Mouse (Mus musculus) ovary, postnatal 10 days (tissue): Measurements from ENCODE around the gene Olfr1057.
"Not testable (repeated sequence)": the region's sequence is repeated elsewhere in the genome, so short reads cannot be mapped to it uniquely, and the experiment has no call there.

Experiments
- DNase-seq: peaks from one replicate; pipeline ENCODE4 v3.0.0; 2022; ENCODE audit warnings: low spot score

Gene Olfr1057

DNA sequence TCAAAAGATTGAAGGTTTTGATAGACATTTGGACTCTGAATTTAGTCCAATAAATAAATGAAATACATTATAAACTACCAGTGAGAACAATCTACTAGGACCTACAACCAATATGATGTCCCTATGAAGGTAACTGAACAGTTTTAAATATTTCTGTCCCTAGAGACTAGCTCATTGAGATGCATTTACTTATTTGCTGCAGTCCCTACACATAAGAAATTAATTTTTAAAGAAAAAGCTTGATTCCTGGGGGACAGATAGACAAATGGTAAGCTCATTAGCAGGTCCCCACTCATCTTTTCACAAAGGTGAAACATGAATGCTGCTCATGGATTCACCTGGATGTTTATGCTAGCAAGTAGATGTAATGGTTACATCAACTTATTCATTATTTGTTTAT is at the start of gene Olfr1057:
Gene Olfr1057, minus strand, starts transcription at position 101 of the 400 bp plus-strand sequence.
- DNase-seq, result no peak

DNA sequence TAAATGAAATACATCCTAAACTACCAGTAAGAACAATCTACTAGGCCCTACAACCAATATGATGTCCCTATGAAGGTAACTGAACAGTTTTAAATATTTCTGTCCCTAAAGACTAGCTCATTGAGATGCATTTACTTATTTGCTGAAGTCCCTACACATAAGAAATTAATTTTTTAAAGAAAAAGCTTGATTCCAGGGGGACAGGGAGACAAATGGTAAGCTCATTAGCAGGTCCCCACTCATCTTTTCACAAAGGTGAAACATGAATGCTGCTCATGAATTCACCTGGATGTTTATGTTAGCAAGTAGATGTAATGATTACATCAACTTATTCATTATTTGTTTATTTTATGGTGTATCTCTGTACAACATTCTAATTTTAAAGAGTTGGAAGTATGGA is 48.5 kb upstream of the Olfr1057 start, which contains the start of gene Olfr1062:
Gene Olfr1062, minus strand, starts transcription at position 101 of the 400 bp plus-strand sequence.
- not testable (repeated sequence) for DNase-seq

DNA sequence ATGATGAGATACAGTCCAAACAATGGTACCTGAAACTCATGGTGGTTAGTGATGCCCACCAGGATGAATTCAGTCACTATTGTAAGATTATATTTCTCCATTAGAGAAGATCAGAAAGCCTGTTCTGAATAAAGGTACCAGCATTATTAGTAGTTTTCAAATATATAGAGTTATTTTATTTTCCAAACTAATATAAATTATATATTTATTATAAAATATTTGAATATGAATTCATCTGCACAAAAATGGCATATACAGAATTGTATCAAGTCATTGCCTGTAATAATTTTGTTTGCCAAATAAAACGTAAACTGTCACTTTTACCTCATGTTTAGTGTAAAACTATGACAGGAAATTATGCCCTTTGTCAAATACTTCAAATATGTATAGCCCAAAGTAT is 35.8 kb upstream of the Olfr1057 start, which contains the start of gene Olfr1061:
Gene Olfr1061, minus strand, starts transcription at position 101 of the 400 bp plus-strand sequence.
- no peak for DNase-seq

DNA sequence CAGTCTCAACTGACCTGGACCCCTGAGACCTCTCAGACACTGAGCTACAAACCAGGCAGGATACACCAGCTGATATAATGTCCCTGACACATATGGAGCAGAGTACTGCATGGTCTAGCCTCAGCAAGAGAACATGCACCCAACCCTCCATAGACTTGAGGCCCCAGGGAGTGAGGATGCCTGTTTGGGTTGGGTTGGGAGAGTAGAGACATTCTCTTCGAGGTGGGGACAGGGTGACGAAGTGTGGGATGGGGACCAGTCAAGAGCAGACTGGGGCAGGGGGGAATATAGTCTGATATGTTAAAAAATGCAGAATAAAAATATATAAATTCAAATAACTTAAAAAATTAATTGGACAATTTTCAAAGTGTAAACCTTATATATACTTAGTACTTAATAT is 16.9 kb upstream of the Olfr1057 start:
- DNase-seq, result no peak

DNA sequence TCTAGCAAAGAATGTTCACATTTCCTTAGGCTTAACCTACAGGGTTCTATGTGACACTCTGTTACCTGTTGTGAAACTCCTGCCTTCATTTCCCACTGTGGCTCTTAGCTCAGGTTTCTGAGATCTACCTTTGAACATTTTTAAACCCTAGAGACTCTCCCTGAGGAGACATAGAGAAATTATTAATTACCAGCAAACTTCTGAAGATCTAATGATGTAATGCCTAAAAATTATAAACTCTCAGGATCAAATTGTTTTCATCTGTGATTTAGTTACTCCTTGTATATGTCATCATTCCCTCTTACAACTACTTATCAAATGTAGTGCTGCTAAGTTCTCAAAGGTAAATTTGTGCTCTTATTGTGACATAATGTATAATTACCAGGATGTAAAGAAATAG is 10.3 kb upstream of the Olfr1057 start, which contains the start of gene Olfr1058:
Gene Olfr1058, minus strand, starts transcription at position 101 of the 400 bp plus-strand sequence.
- not testable (repeated sequence) for DNase-seq

DNA sequence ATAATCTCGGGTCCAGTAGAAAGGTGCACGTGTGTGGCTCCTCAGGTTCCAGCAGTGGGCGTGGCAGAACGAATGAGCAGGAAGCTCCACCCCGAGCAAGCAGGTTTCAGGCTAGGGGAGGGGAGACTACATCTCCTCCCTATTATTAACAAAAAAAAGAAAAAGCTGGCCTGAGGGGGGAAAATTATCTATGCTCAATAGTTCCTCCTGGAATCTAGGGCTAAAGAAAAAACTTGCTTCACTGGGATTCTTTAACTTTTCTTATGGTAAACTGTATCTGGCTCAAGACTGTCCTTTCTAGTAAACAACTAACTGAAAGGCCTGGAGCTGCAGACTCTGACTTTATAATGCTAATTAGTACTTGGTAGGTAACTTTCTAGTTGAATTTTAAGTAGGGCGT is 11.9 kb downstream of the Olfr1057 start:
- DNase-seq, result not testable (repeated sequence)

DNA sequence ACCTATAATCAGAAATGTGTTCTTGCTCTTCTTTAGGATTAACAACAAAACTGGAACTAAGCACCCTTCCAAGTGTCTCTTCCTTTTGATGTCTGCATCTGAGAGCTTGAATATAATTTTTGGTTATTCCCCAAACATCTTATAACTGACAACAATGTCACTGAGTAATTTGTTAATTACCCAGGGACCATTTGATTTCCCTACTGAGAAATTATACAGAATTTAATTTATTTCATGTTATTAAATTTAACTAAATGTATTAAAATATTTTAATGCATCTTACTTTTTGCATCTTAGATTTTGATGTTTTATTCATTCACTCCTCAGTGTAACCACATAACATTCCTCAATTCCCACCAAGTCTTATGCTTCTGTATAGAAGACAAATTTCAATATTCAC is 15.8 kb downstream of the Olfr1057 start, which contains the start of gene Olfr1056:
Gene Olfr1056, minus strand, starts transcription at position 101 of the 400 bp plus-strand sequence.
- DNase-seq, result no peak

DNA sequence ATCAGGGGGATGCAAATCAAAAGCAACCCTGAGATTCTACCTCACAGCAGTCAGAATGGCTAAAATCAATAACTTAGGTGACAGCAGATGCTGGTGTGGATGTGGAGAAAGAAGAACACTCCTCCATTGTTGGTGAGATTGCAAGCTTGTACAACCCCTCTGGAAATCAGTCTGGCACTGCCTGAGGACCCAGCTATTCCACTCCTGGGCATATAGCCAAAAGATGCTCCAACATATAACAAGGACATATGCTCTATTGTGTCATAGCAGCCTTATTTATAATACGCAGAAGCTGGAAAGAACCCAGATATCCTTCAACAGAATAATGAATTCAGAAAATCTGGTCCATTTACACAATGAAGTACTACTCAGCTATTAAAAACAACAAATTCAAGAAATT is 26.4 kb downstream of the Olfr1057 start:
- not testable (repeated sequence) for DNase-seq

DNA sequence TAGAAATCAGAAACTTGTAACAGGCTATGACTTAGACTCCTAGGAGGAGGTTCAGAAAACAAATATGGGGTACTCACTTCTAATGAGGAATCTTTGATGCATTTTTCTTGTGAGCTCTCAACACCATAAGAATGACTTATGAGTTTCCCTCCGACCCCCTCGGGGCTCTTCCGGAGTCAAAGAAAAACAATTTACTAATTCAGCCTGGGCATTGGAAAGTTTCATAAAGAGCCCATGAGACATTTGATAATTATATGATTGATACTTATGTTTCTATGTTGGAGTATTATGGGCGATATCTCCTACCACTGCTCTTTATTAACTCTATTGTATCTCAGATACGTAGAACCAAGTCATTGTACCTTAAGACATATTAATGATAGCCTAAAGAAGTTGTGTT is 28.0 kb downstream of the Olfr1057 start, which contains the start of gene Olfr1055:
Gene Olfr1055, minus strand, starts transcription at position 101 of the 400 bp plus-strand sequence.
- no peak for DNase-seq

DNA sequence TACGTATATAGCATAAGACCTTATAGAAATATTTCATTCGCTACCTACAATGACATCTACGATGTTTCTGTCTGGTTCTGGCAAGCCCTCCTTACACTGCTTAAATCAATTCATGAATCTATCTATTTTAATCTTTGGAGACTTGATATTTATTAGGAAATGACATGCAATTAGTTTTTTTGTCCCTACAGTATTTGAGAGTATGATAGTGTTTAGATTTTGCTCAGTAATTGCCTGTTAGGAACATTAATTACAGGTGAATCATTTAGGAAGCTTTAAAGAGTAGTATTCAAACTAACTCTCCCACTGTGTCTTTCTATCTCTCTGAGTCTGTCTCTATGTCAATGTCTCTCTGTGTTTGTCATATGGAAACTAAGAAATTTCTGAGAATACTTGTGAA is 42.9 kb downstream of the Olfr1057 start, which contains the start of gene Olfr1054:
Gene Olfr1054, minus strand, starts transcription at position 101 of the 400 bp plus-strand sequence.
- no peak for DNase-seq
